Mouse (Mus musculus) embryonic stem cell, embryonic (primary cell): Measurements from ENCODE around the gene Atp2a2.

Experiments
- CTCF ChIA-PET, 4 experiments: fragments of 300-600 bp in 2 of 4; fragments of 350-600 bp in 2 of 4; sonication (Branson Sonifier 250); formaldehyde crosslinking; loops; one replicate each; lab custom pipeline; 2022; ENCODE audit warnings: inconsistent platforms in 2 of 4; lab: Charles Lee
- POLR2A ChIA-PET, 4 experiments: fragments of 300-600 bp in 2 of 4; fragments of 350-600 bp in 2 of 4; sonication (Branson Sonifier 250); formaldehyde crosslinking; loops; one replicate each; lab custom pipeline; 2022; ENCODE audit warnings: antibody characterized with exemption in 4 of 4, inconsistent platforms in 1 of 4; lab: Charles Lee

The Atp2a2 gene

GRCm38 (mm10) chr5:122422071-122422964, 79.7 kb downstream of the Atp2a2 start:
- CTCF ChIA-PET = interaction anchor here in 1 of 4 experiments (0.6 kb wide), 1 partner anchor 26 kb away, joined by 4 read pairs; no protein-coding TSS in a partner anchor
- POLR2A ChIA-PET = interaction anchor here in 2 of 4 experiments (0.8 to 1.9 kb wide), 9 partner anchors 17 to 286 kb away, joined by 3 to 12 read pairs (median 3); no protein-coding TSS in a partner anchor

- POLR2A ChIA-PET = interaction anchor here in 3 of 4 experiments (0.6 to 1.9 kb wide), 17 partner anchors 11 to 404 kb away, joined by 3 to 12 read pairs (median 3); no protein-coding TSS in a partner anchor
- CTCF ChIA-PET = interaction anchor here in 1 of 4 experiments (1.3 kb wide), 1 partner anchor 157 kb away, joined by 5 read pairs; the partner anchor contains the start of gene Tctn1
These were observed 80.6 kb downstream of the Atp2a2 start, which contains the start of gene Anapc7 for GRCm38 (mm10) chr5:122421271-122422068. TSS of gene Anapc7 (plus strand) at chr5:122421693.

GRCm38 (mm10) chr5:122420676-122421075, 81.3 kb downstream of the Atp2a2 start:
- ChIA-PET POLR2A (interaction anchor here in 3 of 4 experiments (0.6 to 1.9 kb wide), 16 partner anchors 9 to 405 kb away, joined by 3 to 12 read pairs (median 4); no protein-coding TSS in a partner anchor), CTCF (interaction anchor here in 1 of 4 experiments (1.3 kb wide), 1 partner anchor 156 kb away, joined by 5 read pairs; the partner anchor contains the start of gene Tctn1)

GRCm38 (mm10) chr5:122415465-122415864, 86.6 kb downstream of the Atp2a2 start:
- ChIA-PET CTCF (interaction anchor here in 2 of 4 experiments (0.6 to 0.7 kb wide), 2 partner anchors 92 to 1798 kb away, joined by 3 to 4 read pairs; no protein-coding TSS in a partner anchor), POLR2A (no interaction called here)

- ChIA-PET CTCF (interaction anchor here in 2 of 4 experiments (0.6 to 1.0 kb wide), 2 partner anchors 314 to 639 kb away, joined by 3 read pairs; no protein-coding TSS in a partner anchor), POLR2A (interaction anchor here in 1 of 4 experiments (0.6 to 2.1 kb wide), 2 partner anchors 71 to 267 kb away, joined by 3 to 5 read pairs; no protein-coding TSS in a partner anchor)
These were observed 87.7 kb downstream of the Atp2a2 start for GRCm38 (mm10) chr5:122414351-122414750.

GRCm38 (mm10) chr5:122412826-122413225, 89.2 kb downstream of the Atp2a2 start:
- ChIA-PET POLR2A (interaction anchor here in 3 of 4 experiments (0.6 to 2.1 kb wide), 6 partner anchors 16 to 426 kb away, joined by 3 to 8 read pairs (median 4); no protein-coding TSS in a partner anchor), CTCF (interaction anchor here (0.6 to 1.1 kb wide), 7 partner anchors 16 to 214 kb away, joined by 3 to 4 read pairs (median 3); no protein-coding TSS in a partner anchor)

GRCm38 (mm10) chr5:122411892-122412291, 90.1 kb downstream of the Atp2a2 start:
- POLR2A ChIA-PET = interaction anchor here in 3 of 4 experiments (0.6 to 1.8 kb wide), 5 partner anchors 9 to 544 kb away, joined by 3 to 8 read pairs (median 6); no protein-coding TSS in a partner anchor
- CTCF ChIA-PET = interaction anchor here in 1 of 4 experiments (0.6 kb wide), 1 partner anchor 226 kb away, joined by 3 read pairs; no protein-coding TSS in a partner anchor

GRCm38 (mm10) chr5:122409692-122410645, 92.1 kb downstream of the Atp2a2 start:
- ChIA-PET POLR2A (interaction anchor here in 3 of 4 experiments (0.6 to 1.4 kb wide), 9 partner anchors 11 to 545 kb away, joined by 3 to 4 read pairs (median 3); partner anchors contain the start of gene Arpc3 (in 1 of the 3)), CTCF (interaction anchor here in 2 of 4 experiments (0.5 to 1.3 kb wide), 8 partner anchors 9 to 217 kb away, joined by 3 to 7 read pairs (median 4); partner anchors contain the start of genes Fam216a (in 1 of the 2), Gpn3 (in 1 of the 2) and Tctn1 (in 1 of the 2))

GRCm38 (mm10) chr5:122405537-122405936, 96.5 kb downstream of the Atp2a2 start:
- CTCF ChIA-PET = no interaction called here
- POLR2A ChIA-PET = interaction anchor here in 3 of 4 experiments (0.6 to 1.0 kb wide), 3 partner anchors 9 to 437 kb away, joined by 3 to 4 read pairs (median 3); no protein-coding TSS in a partner anchor
